Mouse (Mus musculus) activated CD4-positive, CD25-positive, alpha-beta regulatory T cell (primary cell): ENCODE measurements around the gene Calr3. TPM values are rescaled to one million over a fixed set of nuclear protein-coding genes. Genes with fewer than 3 reads are reported as not detected.

Source experiments
- polyA plus RNA-seq, 2 experiments: library from polyadenylated mRNA; unstranded; fragments of 100-300 nt; shearing (Covaris generic); gene quantifications; one replicate each; pipeline ENCODE4 v1.2.1; 2017

Calr3 gene
- polyA plus RNA-seq, result under 1 TPM; 0.18 to 1.00 TPM

DNA sequence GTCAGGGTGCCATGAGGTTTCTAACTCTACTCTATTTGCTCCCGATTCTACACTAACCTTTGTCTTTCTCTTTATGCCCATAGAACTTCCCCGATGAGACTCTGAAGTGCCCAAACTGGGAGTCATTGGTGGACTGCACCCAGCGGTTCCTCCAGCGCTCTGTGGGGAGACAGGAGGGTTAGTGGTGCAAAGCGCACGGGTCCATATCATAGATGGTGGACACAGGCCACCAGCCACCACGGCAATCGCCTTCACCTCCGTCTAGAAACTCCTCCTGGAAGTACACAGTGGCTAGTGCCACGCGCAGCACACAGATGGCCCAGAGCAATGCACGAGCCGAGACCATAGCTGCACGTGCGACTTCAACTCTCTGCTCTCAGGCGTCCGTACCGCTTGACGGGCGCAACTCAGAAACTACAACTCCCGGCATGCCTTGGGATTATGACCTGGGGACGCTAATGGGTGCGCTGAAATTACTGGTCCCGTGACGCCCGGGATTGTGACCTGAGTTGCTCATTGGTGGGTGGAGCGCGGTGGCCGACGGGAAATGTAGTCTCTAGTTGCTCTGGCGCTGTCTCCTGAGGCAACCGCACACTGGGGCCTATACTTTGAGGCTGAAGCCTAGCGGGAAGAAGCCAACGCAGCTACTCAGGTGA lies at the start of gene Calr3, which contains the start of gene 1700030K09Rik:
Calr3 (minus strand) TSS at position 533 of the 656 bp plus-strand sequence.
1700030K09Rik (plus strand) TSS at position 543 of the 656 bp plus-strand sequence.

DNA sequence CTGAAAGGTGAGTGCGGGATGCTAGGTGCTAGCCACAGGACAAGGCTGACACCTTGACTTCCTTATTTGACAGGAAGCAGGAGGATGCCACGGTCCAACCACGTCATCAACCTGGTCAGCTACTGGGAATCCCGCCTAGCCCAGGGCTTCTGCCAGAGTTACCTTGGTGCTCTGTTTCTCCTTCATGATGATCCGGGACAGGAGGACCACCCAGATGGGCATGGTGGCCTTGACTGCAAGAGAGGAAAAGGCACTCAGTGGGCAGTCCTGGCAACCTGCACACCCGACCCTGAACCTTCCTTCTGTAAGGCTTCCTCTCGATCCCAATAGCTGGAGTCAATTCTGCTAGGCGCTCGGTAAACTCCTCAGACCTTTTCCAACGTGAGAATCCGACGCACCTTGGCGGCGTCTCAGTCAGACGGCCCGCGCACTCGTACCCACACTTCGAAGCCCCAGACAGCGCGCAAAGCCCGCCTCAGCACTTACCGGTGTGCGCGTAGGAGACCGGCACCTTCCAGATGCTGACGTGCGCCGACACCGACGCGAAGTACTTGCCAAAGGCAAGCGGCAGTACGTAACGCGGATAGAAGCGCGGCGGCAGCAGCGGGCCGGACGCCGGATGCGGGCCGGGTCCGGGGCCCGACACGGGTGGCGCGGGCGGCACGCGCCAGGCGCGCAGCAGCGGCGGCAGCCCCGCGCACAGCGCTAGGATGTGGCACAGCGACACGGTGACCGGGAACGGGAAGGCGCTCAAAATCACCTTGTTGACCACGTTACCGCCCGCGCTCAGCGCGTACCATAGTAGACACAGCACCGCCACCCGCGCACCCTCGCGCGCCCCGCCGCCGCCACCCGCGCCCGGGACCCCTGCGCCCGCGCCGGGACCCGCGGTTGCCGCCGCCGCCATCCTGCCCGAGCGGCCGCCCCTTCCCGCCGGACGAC lies 48.3 kb upstream of the Calr3 start, which contains the start of gene Slc35e1:
Slc35e1 (minus strand) TSS at position 935 of the 942 bp plus-strand sequence.

DNA sequence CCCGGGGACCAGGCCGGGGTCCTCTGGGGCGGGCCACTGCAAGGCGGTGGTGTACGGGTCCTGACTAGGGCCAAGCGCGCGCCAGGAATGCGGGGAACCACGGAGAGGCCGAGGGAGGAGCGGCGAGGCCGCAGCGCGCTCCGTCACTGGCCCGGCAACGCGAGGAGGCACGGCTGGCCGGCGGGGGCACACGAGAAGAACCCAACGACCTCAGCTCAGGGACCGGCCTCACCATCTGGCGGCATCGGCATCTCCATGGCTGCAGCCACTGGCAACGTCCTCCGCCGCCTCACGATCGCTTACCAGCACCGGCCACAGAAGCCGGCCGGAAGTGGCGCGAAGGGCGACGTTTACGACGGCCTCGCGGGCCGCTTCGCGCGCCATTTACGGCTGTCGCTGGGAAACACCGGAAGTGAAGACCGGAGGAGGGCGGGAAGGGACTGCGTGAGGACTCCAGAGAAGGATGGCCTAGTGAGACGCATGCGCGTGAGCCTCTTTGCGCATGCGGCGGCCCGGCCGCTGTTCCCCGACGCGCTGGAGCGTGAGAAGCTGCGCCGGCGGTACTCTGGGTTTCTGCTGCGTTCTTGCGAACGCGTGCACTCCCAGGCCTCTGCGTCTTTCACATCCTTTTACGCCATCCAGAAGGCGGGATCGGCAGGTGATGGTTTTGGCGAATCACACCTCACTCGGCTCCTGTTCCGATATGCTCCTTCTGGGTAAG lies 31.3 kb upstream of the Calr3 start, which contains the start of gene Cherp:
Cherp (minus strand) TSS at position 401 of the 721 bp plus-strand sequence.

DNA sequence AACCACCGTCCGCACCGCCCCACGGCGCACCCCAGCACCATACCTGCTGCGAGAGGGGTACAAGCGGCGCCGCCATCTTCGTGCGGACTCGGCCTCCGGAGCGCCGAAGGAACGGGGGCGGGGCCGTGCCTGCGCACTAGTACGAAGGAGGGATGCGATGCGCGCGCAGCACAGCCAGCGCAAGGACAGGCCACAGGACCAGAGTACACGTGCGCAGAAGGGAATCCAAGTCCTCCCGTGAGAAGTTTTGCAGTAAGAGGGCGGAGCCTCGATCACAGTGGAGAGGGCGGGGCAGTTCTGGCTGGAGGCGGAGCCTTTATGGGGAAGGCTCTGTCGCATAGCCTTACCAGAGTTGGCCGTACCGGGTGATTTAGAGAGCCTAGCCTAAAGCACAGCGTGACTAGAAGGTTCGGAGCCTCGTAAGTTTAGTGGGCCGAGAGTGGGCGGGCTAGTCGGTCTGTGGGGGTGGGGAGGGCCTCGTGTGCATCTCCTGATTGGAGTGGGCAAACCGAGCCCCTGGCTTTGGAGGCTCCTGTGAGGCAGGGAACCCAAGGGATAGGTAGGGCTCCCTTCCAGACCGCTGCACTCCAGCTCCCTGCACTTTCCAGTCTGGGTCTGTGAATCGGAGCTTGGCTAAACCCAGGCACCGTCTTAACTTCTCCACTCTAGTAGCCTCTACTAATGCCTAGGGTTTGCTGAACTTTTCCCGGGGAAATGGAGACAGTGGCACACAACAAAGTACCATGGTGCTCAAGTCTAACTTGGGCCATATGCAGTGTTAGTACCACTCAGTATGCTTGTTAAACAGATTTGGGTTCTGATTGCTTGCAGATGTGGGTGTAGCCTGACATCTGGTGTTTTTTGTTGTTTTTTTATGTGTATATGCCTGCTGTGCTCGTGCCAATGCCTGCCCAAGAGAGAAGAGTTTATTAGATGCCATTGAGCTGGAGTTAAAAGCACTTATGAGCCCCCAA lies 22.0 kb downstream of the Calr3 start, which contains the start of gene Eps15l1:
Eps15l1 (minus strand) TSS at position 99 of the 974 bp plus-strand sequence.

Other genes starting within 250 kb of the Calr3 start
- 1 to 10 TPM in 1 of 2 experiments, not detected in 1; 1.2 TPM for gene Cib3, start 231.0 kb downstream of the Calr3 start, polyA plus RNA-seq
- not detected for gene Gm11034, start 230.2 kb downstream of the Calr3 start, polyA plus RNA-seq
- gene Fam32a, start 224.1 kb downstream of the Calr3 start, polyA plus RNA-seq, result 100 to 1,000 TPM in 1 of 2 experiments, 10 to 100 TPM in 1; 99.6 to 129 TPM
- gene Ap1m1, start 203.9 kb downstream of the Calr3 start, polyA plus RNA-seq, result 100 to 1,000 TPM; 171 to 175 TPM
- gene Gm10282, start 138.6 kb downstream of the Calr3 start, polyA plus RNA-seq, result 1 to 10 TPM; 4.1 to 5.1 TPM
- gene Klf2, start 124.8 kb downstream of the Calr3 start, polyA plus RNA-seq, result 100 to 1,000 TPM; 511 to 553 TPM
- 10 to 100 TPM; 44.2 to 44.3 TPM for gene Eps15l1, start 22.4 kb downstream of the Calr3 start, polyA plus RNA-seq
- 1 to 10 TPM; 5.7 to 7.3 TPM for gene 1700030K09Rik, start within 50 bp of the Calr3 start, polyA plus RNA-seq
- 10 to 100 TPM; 67.0 to 69.6 TPM for gene Cherp, start 31.4 kb upstream of the Calr3 start, polyA plus RNA-seq
- 10 to 100 TPM; 26.2 to 47.5 TPM for gene Slc35e1, start 48.7 kb upstream of the Calr3 start, polyA plus RNA-seq
- 10 to 100 TPM; 12.7 to 16.1 TPM for gene Med26, start 104.4 kb upstream of the Calr3 start, polyA plus RNA-seq
- 10 to 100 TPM; 58.1 to 69.0 TPM for gene Smim7, start 127.2 kb upstream of the Calr3 start, polyA plus RNA-seq
- gene Tmem38a, start 128.2 kb upstream of the Calr3 start, polyA plus RNA-seq, result 1 to 10 TPM in 1 of 2 experiments, under 1 TPM in 1; 0.79 to 1.4 TPM
- under 1 TPM in 1 of 2 experiments, not detected in 1; 0.17 TPM for gene Nwd1, start 202.8 kb upstream of the Calr3 start, polyA plus RNA-seq